Mouse (Mus musculus) right cerebral cortex, postnatal 36 days (tissue): ENCODE measurements around the gene Ccdc22.

Source experiments
- DNase-seq, 2 experiments: peaks; one replicate each; pipeline ENCODE4 v3.0.0; 2022; ENCODE audit warnings: low spot score in 2 of 2, mixed read lengths in 1 of 2

The Ccdc22 gene

DNA sequence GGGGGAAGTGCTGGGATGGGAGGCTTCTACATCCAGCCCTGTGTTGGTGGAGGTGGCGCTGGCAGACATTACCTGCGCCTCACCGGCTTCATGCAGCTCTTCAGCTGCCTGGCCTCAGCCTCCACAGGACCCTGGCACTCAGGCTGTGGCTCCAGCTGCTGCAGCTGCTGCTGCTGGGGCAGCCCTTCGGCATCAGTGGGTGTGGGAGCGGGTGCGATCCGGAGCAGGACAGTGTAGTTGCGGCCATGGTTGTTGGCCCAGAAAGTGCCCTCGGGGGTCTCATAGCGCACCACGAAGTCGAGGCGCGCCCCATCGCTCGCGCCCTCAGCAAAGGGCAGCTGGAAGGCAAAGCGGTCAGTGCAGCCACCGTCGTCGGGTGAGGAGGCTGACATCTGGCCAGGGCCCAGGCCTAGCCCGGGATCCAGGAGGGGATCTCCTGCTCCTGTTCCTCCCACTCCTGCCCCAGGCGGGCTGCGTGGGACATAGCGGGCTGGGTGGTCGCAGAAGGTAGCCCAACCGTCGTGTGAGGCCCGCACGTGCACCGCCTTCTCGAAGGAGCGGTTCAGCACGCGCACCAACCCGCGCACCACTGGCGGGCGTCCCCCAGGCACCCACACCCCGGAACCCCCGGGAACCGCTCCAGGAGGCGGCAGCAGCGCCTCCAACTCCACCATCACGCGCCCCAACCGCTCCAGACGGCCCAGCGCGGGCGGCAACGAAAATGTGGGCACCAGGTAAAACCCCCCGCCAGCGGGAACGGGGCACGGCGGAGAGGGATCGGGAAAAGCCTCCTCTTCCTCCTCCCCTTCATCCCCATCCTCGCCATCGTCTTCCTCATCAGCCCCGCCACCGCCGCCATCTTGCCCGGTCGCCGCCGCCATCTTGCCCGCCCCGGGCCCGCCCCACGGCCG is 31.9 kb downstream of the Ccdc22 start, which contains the start of gene Foxp3:
Gene Foxp3 (plus strand): TSS at position 469 of the 911 bp plus-strand sequence.
- peak in 1 of 2 experiments; percentile 17 for DNase-seq

DNA sequence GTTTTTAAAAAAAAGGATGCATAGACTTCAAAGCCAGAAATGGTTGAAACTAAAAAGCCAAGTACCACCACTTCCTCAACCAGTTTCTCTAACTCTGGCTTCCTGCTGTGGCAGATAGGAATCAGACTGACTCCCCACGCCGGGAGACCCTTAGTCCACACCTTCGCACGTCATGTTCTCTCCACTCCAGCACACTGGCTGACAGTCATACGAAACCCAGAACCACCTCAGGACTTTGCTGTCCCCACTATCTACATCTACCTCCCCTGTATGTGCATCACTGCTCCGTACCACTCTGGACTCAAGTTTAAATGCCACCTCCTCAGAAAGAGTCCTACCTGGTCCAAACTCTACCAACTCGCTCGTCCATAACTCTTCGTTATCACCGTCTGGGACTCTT is 32.9 kb downstream of the Ccdc22 start:
- DNase-seq = no peak

DNA sequence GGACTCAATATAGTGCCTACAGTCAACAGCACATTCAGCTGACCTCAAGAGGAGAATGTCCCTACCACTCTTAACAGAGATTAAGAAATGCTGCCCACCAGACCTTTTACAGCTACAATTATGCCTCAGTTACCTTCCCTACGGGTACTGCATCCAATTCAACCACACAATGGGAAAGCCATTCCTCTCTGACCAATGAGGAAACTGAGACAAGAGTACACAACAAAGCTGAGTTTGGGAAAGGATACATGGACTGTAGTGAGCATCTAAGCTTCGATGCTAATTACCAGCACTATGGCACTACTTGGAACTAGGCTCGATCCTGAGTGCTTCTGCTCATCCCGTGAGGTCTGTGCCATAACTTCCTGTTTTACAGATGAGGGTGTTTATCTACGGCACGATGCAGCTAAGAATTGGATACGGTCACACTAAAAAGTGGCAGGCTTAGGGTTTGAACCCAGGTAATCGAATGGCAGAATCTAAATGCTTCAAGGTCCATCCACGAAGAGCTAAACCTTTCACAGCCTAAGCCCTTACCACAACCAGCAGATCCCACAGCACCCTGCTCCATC is 33.7 kb downstream of the Ccdc22 start:
- DNase-seq = no peak

DNA sequence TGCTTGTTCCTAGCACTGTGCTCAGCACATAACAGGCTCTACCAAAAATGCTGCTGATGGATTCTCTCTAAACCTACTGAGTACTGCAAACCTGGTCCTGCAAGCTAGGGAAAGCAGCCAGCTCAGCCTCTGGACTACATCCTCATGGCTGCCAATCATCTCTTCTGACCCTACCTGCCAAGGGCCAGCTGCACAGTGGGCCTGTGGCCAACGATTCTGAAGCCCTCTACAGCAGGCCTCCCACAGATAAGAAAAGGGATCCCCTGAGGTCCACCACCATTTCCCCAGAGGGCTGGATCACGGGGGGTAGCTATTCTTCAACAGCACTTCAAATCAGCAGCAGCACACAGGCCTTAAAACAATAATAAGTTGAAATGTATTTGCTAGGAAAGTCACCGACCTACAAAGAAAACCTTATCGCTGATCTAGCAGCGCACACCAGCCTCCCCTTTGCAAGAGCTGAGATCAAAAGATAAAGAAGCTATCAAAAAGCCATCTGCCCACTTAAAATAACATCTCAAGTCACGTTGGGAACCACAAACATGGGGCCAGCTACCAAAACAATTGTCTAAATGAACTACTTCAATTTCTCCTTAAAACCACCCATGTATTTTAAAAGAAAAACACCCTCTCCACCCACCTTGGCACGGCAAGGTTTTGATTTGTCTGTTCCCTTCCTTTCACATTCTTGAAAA is 34.7 kb downstream of the Ccdc22 start:
- DNase-seq = no peak

DNA sequence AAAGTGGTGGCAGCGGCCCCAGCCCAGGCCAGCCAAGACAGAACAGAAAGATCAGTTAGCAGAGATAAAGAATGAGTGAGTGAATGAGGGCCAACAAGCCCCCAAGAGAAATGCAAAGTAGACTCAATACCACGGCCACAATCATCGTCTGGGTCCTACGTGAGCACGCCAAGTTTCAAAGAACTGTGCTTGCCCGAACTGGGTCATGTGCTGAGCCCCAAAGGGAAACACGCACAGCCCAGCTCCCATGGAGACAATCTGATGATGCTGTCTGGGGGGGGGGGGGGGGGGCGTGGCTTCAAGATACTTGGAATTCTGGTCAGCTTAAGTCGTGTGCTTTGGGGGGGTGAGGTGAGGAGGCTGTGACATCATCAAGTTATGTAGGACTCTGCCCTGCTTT is 37.8 kb downstream of the Ccdc22 start:
- no peak for DNase-seq

GRCm38 (mm10) chrX:7566352-7566751 is 39.0 kb downstream of the Ccdc22 start:
- no peak for DNase-seq

DNA sequence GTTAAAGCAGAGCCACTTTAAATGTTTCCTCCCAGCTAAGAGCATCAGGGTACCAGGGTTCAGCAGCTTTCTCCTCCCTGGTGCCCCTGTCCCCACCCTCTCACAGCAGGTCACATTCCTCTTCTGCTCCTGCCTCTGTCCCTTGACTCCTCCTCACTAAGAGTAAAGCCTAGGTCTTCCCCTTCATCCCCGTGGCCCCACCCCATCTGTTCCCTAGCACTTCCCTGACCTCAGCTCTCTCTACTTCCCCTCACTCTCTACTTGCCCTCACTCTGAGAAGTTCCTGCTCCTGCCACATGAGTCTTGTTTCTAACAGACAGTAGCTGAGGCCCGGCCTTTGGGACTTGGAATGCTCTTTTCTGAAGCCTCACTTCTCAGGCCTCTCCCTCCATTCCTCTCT is 42.2 kb downstream of the Ccdc22 start:
- no peak for DNase-seq

GRCm38 (mm10) chrX:7553474-7553873 is 51.8 kb downstream of the Ccdc22 start:
- no peak for DNase-seq
